Mouse (Mus musculus) forebrain, embryonic 12.5 days (tissue): ENCODE measurements at regions not wholly inside any gene's neighbourhood (a gene's known extent, or its start where the extent isn't known, plus 50 kb on each side); places are given as distances from the start of the nearest gene placed in this dataset.

Source experiments
- ATAC-seq: fragments of 200-750 bp; cut with Nextera tagmentation; 2 replicates; pipeline ENCODE4 v1.8.0; 2017; ENCODE audit warnings: moderate TSS enrichment; ENCODE audit not compliant: low FRiP score
- H3K27ac ChIP-seq: fragments of 300-500 bp; sonication (generic); 2 replicates; pipeline ENCODE4 v1.5.1; 2016; ENCODE audit warnings: mild to moderate bottlenecking
- H3K27me3 ChIP-seq: fragments of 300-500 bp; sonication (generic); 2 replicates; pipeline ENCODE4 v1.6.1; 2016; ENCODE audit warnings: mild to moderate bottlenecking
- H3K36me3 ChIP-seq: fragments of 300-500 bp; sonication (generic); replicated peaks from 2 replicates; pipeline ENCODE4 v1.6.1; 2016; ENCODE audit warnings: mild to moderate bottlenecking
- H3K4me1 ChIP-seq: fragments of 300-500 bp; sonication (generic); 2 replicates; pipeline ENCODE4 v1.6.1; 2016
- H3K4me2 ChIP-seq: fragments of 300-500 bp; sonication (generic); 2 replicates; pipeline ENCODE4 v1.6.1; 2016; ENCODE audit warnings: mild to moderate bottlenecking, moderate library complexity
- H3K4me3 ChIP-seq: fragments of 300-500 bp; sonication (generic); replicated peaks from 2 replicates; pipeline ENCODE4 v1.5.1; 2016; ENCODE audit warnings: mild to moderate bottlenecking
- H3K9ac ChIP-seq: fragments of 300-500 bp; sonication (generic); 2 replicates; pipeline ENCODE4 v1.6.1; 2016; ENCODE audit warnings: mild to moderate bottlenecking
- H3K9me3 ChIP-seq: fragments of 300-500 bp; sonication (generic); 2 replicates; pipeline ENCODE4 v1.6.1; 2016
- WGBS: fragments of 180-500 bp; shearing (Covaris S2); methylation state at CpG from one replicate; pipeline ENCODE4 v1.1.7; 2016; 5-methylcytosine and 5-hydroxymethylcytosine counted together

GRCm38 (mm10) chr3:49686182-49686895 lies 70.8 kb downstream of the Pcdh18 start:
- no peak overlapping the region for H3K4me2 ChIP-seq
- no peaks in the 10 kb centered on the region for H3K9me3 ChIP-seq
- H3K9ac ChIP-seq = no peak overlapping the region
- H3K27me3 ChIP-seq = no peaks in the 10 kb centered on the region
- no peaks in the 10 kb centered on the region for H3K36me3 ChIP-seq
- H3K27ac ChIP-seq = no peak overlapping the region
- ATAC-seq = no peak
- 70% methylated on average over 4 of the region's 4 CpGs for WGBS
- H3K4me1 ChIP-seq = no peaks in the 10 kb centered on the region
- H3K4me3 ChIP-seq = no peak overlapping the region

- no peaks in the 10 kb centered on the region for H3K27me3 ChIP-seq
- H3K27ac ChIP-seq = no peak overlapping the region
- H3K36me3 ChIP-seq = no peaks in the 10 kb centered on the region
- no peak overlapping the region for H3K9ac ChIP-seq
- WGBS = 90% methylated on average over 6 of the region's 6 CpGs
- H3K9me3 ChIP-seq = no peaks in the 10 kb centered on the region
- H3K4me3 ChIP-seq = no peak overlapping the region
- no peak overlapping the region for H3K4me2 ChIP-seq
- ATAC-seq = no peak
- H3K4me1 ChIP-seq = no peaks in the 10 kb centered on the region
These were observed 82.2 kb downstream of the Pcdh18 start for GRCm38 (mm10) chr3:49674921-49675320.

GRCm38 (mm10) chr3:49672685-49673184 lies 84.4 kb downstream of the Pcdh18 start:
- H3K27me3 ChIP-seq = no peaks in the 10 kb centered on the region
- H3K9ac ChIP-seq = no peak overlapping the region
- WGBS = 29% methylated on average over 2 of the region's 2 CpGs

GRCm38 (mm10) chr3:49667543-49668338 lies 89.4 kb downstream of the Pcdh18 start:
- H3K4me1 ChIP-seq = no peaks in the 10 kb centered on the region
- H3K9ac ChIP-seq = no peak overlapping the region
- no peaks in the 10 kb centered on the region for H3K36me3 ChIP-seq
- H3K4me2 ChIP-seq = no peak overlapping the region
- WGBS = 88% methylated on average over 9 of the region's 9 CpGs
- no peaks in the 10 kb centered on the region for H3K9me3 ChIP-seq
- H3K4me3 ChIP-seq = no peak overlapping the region
- ATAC-seq = no peak
- H3K27me3 ChIP-seq = no peaks in the 10 kb centered on the region
- H3K27ac ChIP-seq = no peak overlapping the region

More at GRCm38 (mm10) chr3:49672685-49673184, 84.4 kb downstream of the Pcdh18 start:
- H3K4me2 ChIP-seq = no peak overlapping the region
- H3K27ac ChIP-seq = no peak overlapping the region
- no peaks in the 10 kb centered on the region for H3K36me3 ChIP-seq
- no peaks in the 10 kb centered on the region for H3K9me3 ChIP-seq
- H3K4me3 ChIP-seq = no peak overlapping the region
- no peak for ATAC-seq
- H3K4me1 ChIP-seq = no peaks in the 10 kb centered on the region

- Histone ChIP-seq H3K4me2 (no peak overlapping the region), H3K4me3 (no peak overlapping the region), H3K36me3 (no peaks in the 10 kb centered on the region), H3K4me1 (no peaks in the 10 kb centered on the region), H3K9me3 (no peaks in the 10 kb centered on the region), H3K9ac (no peak overlapping the region), H3K27ac (no peak overlapping the region), H3K27me3 (no peaks in the 10 kb centered on the region)
- 88% methylated on average over 2 of the region's 2 CpGs for WGBS
- ATAC-seq = no peak
These were observed 90.6 kb downstream of the Pcdh18 start for GRCm38 (mm10) chr3:49666516-49666915.

- H3K4me3 ChIP-seq = no peak overlapping the region
- no peaks in the 10 kb centered on the region for H3K36me3 ChIP-seq
- no peaks in the 10 kb centered on the region for H3K4me1 ChIP-seq
- no peak overlapping the region for H3K4me2 ChIP-seq
- no peaks in the 10 kb centered on the region for H3K9me3 ChIP-seq
- WGBS = 69% methylated on average over 1 of the region's 1 CpGs
- H3K9ac ChIP-seq = no peak overlapping the region
- ATAC-seq = no peak
- no peaks in the 10 kb centered on the region for H3K27me3 ChIP-seq
- no peak overlapping the region for H3K27ac ChIP-seq
These were observed 108.3 kb downstream of the Pcdh18 start for GRCm38 (mm10) chr3:49648895-49649175.

- H3K9ac ChIP-seq = no peak overlapping the region
- no peak overlapping the region for H3K27ac ChIP-seq
- no peak for ATAC-seq
- H3K4me1 ChIP-seq = no peaks in the 10 kb centered on the region
- no peak overlapping the region for H3K4me3 ChIP-seq
- no peaks in the 10 kb centered on the region for H3K27me3 ChIP-seq
- no peak overlapping the region for H3K4me2 ChIP-seq
- no peaks in the 10 kb centered on the region for H3K36me3 ChIP-seq
- no peaks in the 10 kb centered on the region for H3K9me3 ChIP-seq
- 86% methylated on average over 5 of the region's 5 CpGs for WGBS
These were observed 108.9 kb downstream of the Pcdh18 start for GRCm38 (mm10) chr3:49648040-49648894.

- Histone ChIP-seq H3K27ac (no peak overlapping the region), H3K4me1 (peaks cover 5% of the 10 kb centered on the region), H3K9ac (no peak overlapping the region), H3K27me3 (no peaks in the 10 kb centered on the region), H3K36me3 (no peaks in the 10 kb centered on the region), H3K4me3 (no peak overlapping the region), H3K9me3 (no peaks in the 10 kb centered on the region), H3K4me2 (no peak overlapping the region)
- WGBS = 95% methylated on average over 4 of the region's 4 CpGs
- ATAC-seq = no peak
These were observed 112.1 kb downstream of the Pcdh18 start for GRCm38 (mm10) chr3:49644993-49645392.

- no peaks in the 10 kb centered on the region for H3K9me3 ChIP-seq
- no peak overlapping the region for H3K27ac ChIP-seq
- no peak overlapping the region for H3K4me3 ChIP-seq
- no peaks in the 10 kb centered on the region for H3K36me3 ChIP-seq
- H3K4me1 ChIP-seq = peaks cover 5% of the 10 kb centered on the region
- H3K9ac ChIP-seq = no peak overlapping the region
- 93% methylated on average over 8 of the region's 8 CpGs for WGBS
- no peaks in the 10 kb centered on the region for H3K27me3 ChIP-seq
- 0 out of 2 replicates have a peak, but pooled peaks have one; percentile 27 for ATAC-seq
- no peak overlapping the region for H3K4me2 ChIP-seq
These were observed 113.3 kb downstream of the Pcdh18 start for GRCm38 (mm10) chr3:49643871-49644270.

GRCm38 (mm10) chr3:49641966-49642758 lies 115.0 kb downstream of the Pcdh18 start:
- Histone ChIP-seq H3K27ac (0 out of 2 replicates have a peak overlapping the region, but pooled peaks have one; percentile 20), H3K36me3 (no peaks in the 10 kb centered on the region), H3K4me3 (no peak overlapping the region), H3K9me3 (no peaks in the 10 kb centered on the region), H3K9ac (no peak overlapping the region), H3K4me1 (peaks cover 5% of the 10 kb centered on the region), H3K4me2 (no peak overlapping the region), H3K27me3 (no peaks in the 10 kb centered on the region)
- ATAC-seq = peak; percentile 91
- WGBS = 20% methylated on average over 4 of the region's 4 CpGs

- WGBS = 28% methylated on average over 1 of the region's 1 CpGs
- no peak overlapping the region for H3K4me3 ChIP-seq
- no peaks in the 10 kb centered on the region for H3K27me3 ChIP-seq
- no peak overlapping the region for H3K27ac ChIP-seq
- H3K4me2 ChIP-seq = no peak overlapping the region
- H3K4me1 ChIP-seq = peaks cover 5% of the 10 kb centered on the region
- H3K9me3 ChIP-seq = no peaks in the 10 kb centered on the region
- peak; percentile 64 for ATAC-seq
- no peak overlapping the region for H3K9ac ChIP-seq
- H3K36me3 ChIP-seq = no peaks in the 10 kb centered on the region
These were observed 115.7 kb downstream of the Pcdh18 start for GRCm38 (mm10) chr3:49641411-49641810.
